Mouse (Mus musculus) liver, embryonic 14.5 days (tissue): Measurements from ENCODE around the gene Hspa4. TPM values are rescaled to one million over a fixed set of nuclear protein-coding genes. Genes with fewer than 3 reads are reported as not detected.
"Not testable (repeated sequence)": the region's sequence is repeated elsewhere in the genome, so short reads cannot be mapped to it uniquely, and the experiment has no call there.

ENCODE experiments used
- ATAC-seq: fragments of 200-750 bp; cut with Nextera tagmentation; 2 replicates; pipeline ENCODE4 v1.8.0; 2017; ENCODE audit warnings: moderate number of reproducible peaks, mild to moderate bottlenecking, moderate library complexity; ENCODE audit not compliant: insufficient read depth
- DNase-seq, 3 experiments: peaks; one replicate each; pipeline ENCODE4 v3.0.0-alpha.2; 2012 to 2013; ENCODE audit warnings: low read depth in 3 of 3, low spot score in 3 of 3
- H3K27ac ChIP-seq: fragments of 300-500 bp; sonication (generic); 2 replicates; pipeline ENCODE4 v1.5.1; 2014; ENCODE audit warnings: moderate library complexity, mild to moderate bottlenecking, control low read depth, inconsistent platforms
- H3K27me3 ChIP-seq: fragments of 300-500 bp; sonication (generic); 2 replicates; pipeline ENCODE4 v1.6.1; 2014; ENCODE audit warnings: mild to moderate bottlenecking, low read length, moderate library complexity; ENCODE audit not compliant: control insufficient read depth, insufficient read depth
- H3K36me3 ChIP-seq: fragments of 300-500 bp; sonication (generic); replicated peaks from 2 replicates; pipeline ENCODE4 v1.6.1; 2014; ENCODE audit warnings: low read depth; ENCODE audit not compliant: control insufficient read depth, insufficient read depth
- H3K4me1 ChIP-seq, 2 experiments: fragments of 200-500 bp in 1 of 2; fragments of 300-500 bp in 1 of 2; sonication (generic) in 1 of 2; replicated peaks; 2 replicates each; pipeline ENCODE4 v1.6.1; 2012 to 2014; ENCODE audit warnings: antibody characterized with exemption in 1 of 2, inconsistent platforms in 1 of 2, low read length in 1 of 2; ENCODE audit not compliant: control insufficient read depth in 2 of 2, insufficient read depth in 2 of 2
- H3K4me2 ChIP-seq: fragments of 300-500 bp; sonication (generic); 2 replicates; pipeline ENCODE4 v1.6.1; 2014; ENCODE audit warnings: low read depth, mild to moderate bottlenecking, control low read depth, moderate library complexity
- H3K4me3 ChIP-seq, 2 experiments: fragments of 200-500 bp in 1 of 2; fragments of 300-500 bp in 1 of 2; sonication (generic) in 1 of 2; 2 replicates each; pipeline ENCODE4 v1.5.1; 2012 to 2014; ENCODE audit warnings: low read depth in 2 of 2, low read length in 2 of 2, mild to moderate bottlenecking in 2 of 2, control low read depth in 1 of 2, inconsistent platforms in 1 of 2, moderate library complexity in 1 of 2; ENCODE audit not compliant: insufficient read depth in 1 of 2
- H3K9ac ChIP-seq: fragments of 300-500 bp; sonication (generic); replicated peaks from 2 replicates; pipeline ENCODE4 v1.6.1; 2014; ENCODE audit warnings: mild to moderate bottlenecking, control low read depth, moderate library complexity
- H3K9me3 ChIP-seq: fragments of 300-500 bp; sonication (generic); 2 replicates; pipeline ENCODE4 v1.6.1; 2016; ENCODE audit warnings: low read length, mixed read lengths; ENCODE audit not compliant: control insufficient read depth
- CTCF ChIP-seq: IDR thresholded peaks from 2 replicates; pipeline ENCODE4 v1.5.1; 2016; ENCODE audit warnings: antibody characterized with exemption, low read depth, control low read depth
- EP300 ChIP-seq: IDR thresholded peaks from 2 replicates; pipeline ENCODE4 v1.6.1; 2016; ENCODE audit warnings: antibody characterized with exemption, low read depth
- WGBS: fragments of 180-500 bp; shearing (Covaris S2); extraction: QIAGEN DNeasy Blood & Tissue Kit; methylation state at CpG from one replicate; pipeline ENCODE4 v1.1.7; 2014; ENCODE audit not compliant: insufficient replicate concordance; 5-methylcytosine and 5-hydroxymethylcytosine counted together
- polyA plus RNA-seq, 2 experiments: library from polyadenylated mRNA; depleted of rRNA in 1 of 2; stranded (reverse) in 1 of 2; unstranded in 1 of 2; fragments of >200 nt; fragmentation: Nextera tagmentation in 1 of 2; extraction: Ambion mirVana in 1 of 2; gene quantifications; 2 replicates each; pipeline versions ENCODE4 v1.2.1 to v1.2.3; 2012 to 2014

Gene Hspa4
- polyA plus RNA-seq, 2 experiments = 26.6 to 47.0 TPM

GRCm38 (mm10) chr11:53318041-53318440 lies 17.8 kb upstream of the Hspa4 start:
- H3K27me3 ChIP-seq = no peaks in the 10 kb centered on the region
- no peaks in the 10 kb centered on the region for H3K9me3 ChIP-seq
- H3K4me2 ChIP-seq = no peak overlapping the region
- no peak for DNase-seq
- TF ChIP-seq CTCF = no peak
- TF ChIP-seq EP300 = no peak
- H3K4me3 ChIP-seq = no peak overlapping the region
- no peak for ATAC-seq
- H3K36me3 ChIP-seq = no peaks in the 10 kb centered on the region
- WGBS = 76% methylated on average over 7 of the region's 7 CpGs
- H3K27ac ChIP-seq = no peak overlapping the region
- H3K9ac ChIP-seq = no peak overlapping the region
- peaks cover 0 to 4% of the 10 kb centered on the region in 2 experiments; a peak in 2 of 4 replicates for H3K4me1 ChIP-seq

- Histone ChIP-seq H3K36me3 (no peaks in the 10 kb centered on the region), H3K4me1 (peaks cover 0 to 4% of the 10 kb centered on the region in 2 experiments; a peak in 2 of 4 replicates), H3K9ac (no peak overlapping the region), H3K9me3 (no peaks in the 10 kb centered on the region), H3K4me2 (no peak overlapping the region), H3K27ac (no peak overlapping the region), H3K27me3 (no peaks in the 10 kb centered on the region), H3K4me3 (no peak overlapping the region)
- no peak for DNase-seq
- 40% methylated on average over 6 of the region's 6 CpGs for WGBS
- TF ChIP-seq EP300 (no peak), CTCF (no peak)
- ATAC-seq = no peak
These were observed 16.7 kb upstream of the Hspa4 start for GRCm38 (mm10) chr11:53316996-53317395.

- no peak for TF ChIP-seq CTCF
- no peak for TF ChIP-seq EP300
- Histone ChIP-seq H3K4me1 (peaks cover 0 to 4% of the 10 kb centered on the region in 2 experiments; a peak in 2 of 4 replicates), H3K9me3 (no peaks in the 10 kb centered on the region), H3K27me3 (no peaks in the 10 kb centered on the region), H3K4me2 (no peak overlapping the region), H3K36me3 (no peaks in the 10 kb centered on the region), H3K9ac (no peak overlapping the region), H3K27ac (no peak overlapping the region), H3K4me3 (no peak overlapping the region)
- DNase-seq (no peak), ATAC-seq (no peak)
- WGBS = 12% methylated on average over 1 of the region's 1 CpGs
These were observed 14.5 kb upstream of the Hspa4 start for GRCm38 (mm10) chr11:53314770-53315173.

GRCm38 (mm10) chr11:53312823-53313222 lies 12.6 kb upstream of the Hspa4 start:
- WGBS = 27% methylated on average over 1 of the region's 1 CpGs

GRCm38 (mm10) chr11:53311385-53311784 lies 11.1 kb upstream of the Hspa4 start:
- Histone ChIP-seq H3K27me3 (no peaks in the 10 kb centered on the region), H3K27ac (no peak overlapping the region), H3K36me3 (no peaks in the 10 kb centered on the region), H3K9ac (no peak overlapping the region), H3K4me2 (no peak overlapping the region), H3K4me1 (peaks cover 0 to 11% of the 10 kb centered on the region in 2 experiments; a peak in 2 of 4 replicates), H3K9me3 (no peaks in the 10 kb centered on the region), H3K4me3 (no peak overlapping the region)
- TF ChIP-seq CTCF (no peak), EP300 (no peak)
- DNase-seq (no peak), ATAC-seq (no peak)
- 43% methylated on average over 1 of the region's 1 CpGs for WGBS

More at GRCm38 (mm10) chr11:53312823-53313222, 12.6 kb upstream of the Hspa4 start:
- H3K4me2 ChIP-seq, H3K4me3 ChIP-seq, H3K27me3 ChIP-seq, ATAC-seq, H3K9ac ChIP-seq, H3K36me3 ChIP-seq, DNase-seq, H3K9me3 ChIP-seq, H3K27ac ChIP-seq, H3K4me1 ChIP-seq: not testable (repeated sequence)
